Mouse (Mus musculus) kidney, adult 2 months (tissue): ENCODE data around the gene Xkr7. TPM values are rescaled to one million over a fixed set of nuclear protein-coding genes. Genes with fewer than 3 reads are reported as not detected.
A peak's percentile ranks its signal among the peaks of the same experiment; 100 is the strongest.

Experiments used
- DNase-seq: peaks from one replicate; pipeline ENCODE4 v3.0.0; 2021
- H3K27ac ChIP-seq: fragments of 200-500 bp; 2 replicates; pipeline ENCODE4 v1.5.1; 2012; ENCODE audit warnings: low read depth, low read length, control low read depth, inconsistent platforms; ENCODE audit not compliant: insufficient read depth
- H3K27me3 ChIP-seq: fragments of 200-500 bp; replicated peaks from 2 replicates; pipeline ENCODE4 v1.6.1; 2012; ENCODE audit warnings: mild to moderate bottlenecking, moderate library complexity, low read length, inconsistent platforms; ENCODE audit not compliant: control insufficient read depth, insufficient read depth
- H3K36me3 ChIP-seq: fragments of 200-500 bp; 2 replicates; pipeline ENCODE4 v1.6.1; 2012; ENCODE audit warnings: mild to moderate bottlenecking, moderate library complexity, low read length, inconsistent platforms; ENCODE audit not compliant: control insufficient read depth, insufficient read depth
- H3K4me1 ChIP-seq: fragments of 200-500 bp; 2 replicates; pipeline ENCODE4 v1.6.1; 2011; ENCODE audit warnings: low read length; ENCODE audit not compliant: control insufficient read depth, insufficient read depth
- H3K4me3 ChIP-seq: fragments of 200-500 bp; 2 replicates; pipeline ENCODE4 v1.5.1; 2011; ENCODE audit warnings: mild to moderate bottlenecking, low read depth, low read length, control low read depth; ENCODE audit not compliant: insufficient read depth
- CTCF ChIP-seq: fragments of 200-500 bp; conservative IDR thresholded peaks from 2 replicates; pipeline ENCODE4 v1.5.1; 2011; ENCODE audit warnings: low read depth, mild to moderate bottlenecking, control low read depth, low read length, moderate library complexity, mixed read lengths; ENCODE audit not compliant: insufficient read depth, insufficient read length
- POLR2A ChIP-seq: fragments of 200-500 bp; IDR thresholded peaks from one replicate; pipeline ENCODE4 v1.6.1; 2011; ENCODE audit warnings: low read depth, low read length, control low read depth
- WGBS: fragments of 180-500 bp; shearing (Covaris S2); methylation state at CpG from one replicate; pipeline ENCODE4 v1.1.7; 2018; 5-methylcytosine and 5-hydroxymethylcytosine counted together
- polyA plus RNA-seq: library from polyadenylated mRNA; depleted of rRNA; stranded (reverse); fragments of >200 nt; gene quantifications from 2 replicates; pipeline ENCODE4 v1.2.3, GENCODE M21; 2012

Xkr7 gene
- polyA plus RNA-seq, 1 experiment: not detected

DNA sequence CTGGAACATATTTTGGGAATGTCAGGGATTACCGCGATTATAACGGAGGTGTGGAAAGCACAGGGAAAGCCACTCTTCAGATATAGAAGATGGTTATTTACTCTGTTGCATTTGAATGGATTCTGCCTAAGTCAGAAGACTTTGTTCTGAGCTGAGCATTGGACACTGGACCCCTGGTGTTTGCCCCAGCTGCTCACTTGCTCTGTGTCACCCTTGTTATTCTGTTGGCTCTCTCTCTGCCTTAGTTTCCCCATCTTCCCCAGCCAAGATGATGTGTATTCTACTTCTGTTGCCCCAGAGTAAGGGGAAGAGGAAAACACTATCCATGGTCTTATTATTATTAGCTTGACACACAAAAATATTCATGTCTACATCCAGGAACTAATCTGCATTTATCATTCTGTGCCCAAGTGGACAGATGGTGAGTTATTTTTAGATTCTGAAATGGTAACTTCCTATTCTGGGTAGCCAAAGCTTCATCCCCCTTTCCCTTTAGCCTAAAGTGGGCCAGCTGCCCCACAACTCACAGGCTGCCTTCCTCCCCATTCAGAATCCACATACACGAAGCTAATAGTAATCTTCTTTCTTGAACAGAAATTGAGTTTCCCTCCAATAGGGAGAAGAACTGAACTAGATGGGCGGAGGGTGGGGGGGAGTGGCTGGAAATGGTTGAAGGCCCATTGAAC lies 2.0 kb downstream of the Xkr7 start:
- 77% methylated on average over 5 of the region's 5 CpGs for WGBS
- Histone ChIP-seq H3K27ac (no peak overlapping the region), H3K36me3 (no peaks in the 10 kb centered on the region), H3K4me1 (no peaks in the 10 kb centered on the region), H3K27me3 (no peaks in the 10 kb centered on the region), H3K4me3 (no peak overlapping the region)
- no peak for DNase-seq
- no peak for TF ChIP-seq CTCF
- TF ChIP-seq POLR2A: no peak

DNA sequence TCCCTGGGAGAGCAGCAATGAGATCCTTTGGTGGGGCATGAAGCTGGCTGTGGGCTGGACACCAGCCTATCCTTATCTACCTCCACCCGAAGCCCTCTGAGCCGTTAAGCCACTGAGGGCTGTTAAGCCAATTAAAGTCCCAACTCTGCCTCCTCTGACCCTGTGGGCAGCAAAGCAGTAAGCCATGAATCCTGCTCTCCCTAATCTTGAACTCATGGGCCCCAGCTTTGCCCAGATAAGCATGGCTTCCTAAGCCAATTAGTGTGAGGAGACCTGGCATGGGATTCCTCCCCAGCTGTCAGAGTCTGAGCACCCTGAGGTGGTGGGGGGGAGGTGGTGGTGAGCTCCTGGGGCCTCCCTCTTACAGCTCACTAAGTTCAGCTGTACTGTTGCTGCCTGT lies 5.0 kb downstream of the Xkr7 start:
- no peak for TF ChIP-seq POLR2A
- no peak for TF ChIP-seq CTCF
- no peak for DNase-seq
- no peaks in the 10 kb centered on the region for H3K36me3 ChIP-seq
- no peaks in the 10 kb centered on the region for H3K27me3 ChIP-seq
- WGBS: 17% methylated on average over 2 of the region's 2 CpGs
- H3K27ac ChIP-seq: no peak overlapping the region
- no peaks in the 10 kb centered on the region for H3K4me1 ChIP-seq
- no peak overlapping the region for H3K4me3 ChIP-seq

DNA sequence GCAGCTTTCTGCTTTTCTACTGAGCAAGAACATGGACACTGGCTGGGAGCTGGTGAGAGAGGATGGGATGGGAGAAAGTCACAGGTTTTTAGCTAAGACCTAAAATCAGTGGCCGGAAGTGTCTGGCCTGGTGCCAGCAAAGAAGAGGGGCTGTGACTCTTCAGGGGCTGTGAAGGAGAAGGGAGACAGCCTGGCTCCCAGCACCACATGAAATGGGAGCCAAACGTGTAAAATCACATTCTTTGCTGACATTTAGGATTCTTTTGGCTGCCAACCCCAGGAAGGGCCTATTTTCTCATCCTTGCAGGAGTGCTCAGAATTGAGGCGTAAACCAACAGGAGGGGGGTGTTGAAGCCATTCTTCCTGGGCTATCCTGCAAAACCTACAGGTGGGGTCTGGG lies 12.2 kb downstream of the Xkr7 start:
- Histone ChIP-seq H3K4me1 (no peaks in the 10 kb centered on the region), H3K27me3 (no peaks in the 10 kb centered on the region), H3K27ac (no peak overlapping the region), H3K4me3 (no peak overlapping the region), H3K36me3 (no peaks in the 10 kb centered on the region)
- no peak for TF ChIP-seq CTCF
- no peak for TF ChIP-seq POLR2A
- WGBS: 47% methylated on average over 3 of the region's 3 CpGs
- no peak for DNase-seq

DNA sequence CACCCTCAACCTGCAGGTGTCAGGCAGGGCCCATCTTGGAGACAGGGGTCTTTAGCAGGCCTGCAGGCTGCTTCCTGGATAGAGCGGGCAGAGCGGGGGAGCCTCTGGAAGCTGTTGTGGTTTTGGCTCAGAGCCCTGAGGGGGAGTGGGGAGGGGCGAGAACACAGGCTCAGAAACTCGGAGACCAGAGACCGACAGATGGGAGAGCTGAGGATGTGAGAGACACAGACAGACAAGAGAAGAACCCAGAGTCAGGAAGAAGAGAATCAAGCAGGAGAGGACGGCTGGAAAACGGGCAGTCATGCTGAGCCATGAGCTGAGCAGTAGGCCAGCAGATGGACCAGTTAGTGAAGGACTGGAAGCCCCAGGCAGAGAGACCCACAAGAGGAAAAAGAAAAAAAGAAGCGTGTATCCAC lies 14.2 kb downstream of the Xkr7 start:
- TF ChIP-seq CTCF: no peak
- TF ChIP-seq POLR2A: no peak
- no peaks in the 10 kb centered on the region for H3K4me1 ChIP-seq
- H3K27me3 ChIP-seq: no peaks in the 10 kb centered on the region
- no peak overlapping the region for H3K27ac ChIP-seq
- no peaks in the 10 kb centered on the region for H3K36me3 ChIP-seq
- H3K4me3 ChIP-seq: no peak overlapping the region
- 41% methylated on average over 8 of the region's 8 CpGs for WGBS
- no peak for DNase-seq

DNA sequence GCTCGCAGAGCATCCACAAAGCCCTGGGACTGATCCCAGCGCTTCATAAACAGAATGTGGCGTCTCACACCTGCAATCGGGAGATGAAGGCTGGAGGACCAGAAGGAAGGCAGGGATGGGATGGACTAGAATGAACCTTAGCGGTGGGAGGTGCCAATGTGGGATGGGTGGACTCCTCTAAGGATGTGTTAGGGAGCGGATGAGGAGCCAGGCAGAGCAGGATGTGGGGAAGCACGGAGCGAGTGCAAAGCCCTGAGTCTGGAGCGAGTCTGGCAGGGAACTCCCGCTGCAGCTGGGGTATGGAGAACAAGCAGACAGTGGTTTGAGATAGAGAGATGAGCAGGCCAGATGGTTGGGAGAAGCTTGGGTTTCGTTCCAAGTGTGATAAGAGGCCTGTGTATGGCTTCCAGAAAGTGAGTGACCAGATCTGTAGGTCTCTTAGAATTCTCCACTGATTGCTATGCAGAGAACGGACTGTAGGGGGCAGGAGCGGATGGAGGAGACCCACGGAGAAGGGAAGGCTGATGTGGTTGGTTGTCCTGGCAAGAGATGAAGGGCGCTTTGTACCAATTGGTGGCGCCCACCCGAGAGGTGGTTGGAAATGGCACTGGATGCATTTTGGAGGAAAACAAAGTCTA lies 16.3 kb downstream of the Xkr7 start:
- Histone ChIP-seq H3K4me1 (no peaks in the 10 kb centered on the region), H3K36me3 (no peaks in the 10 kb centered on the region), H3K27ac (no peak overlapping the region), H3K4me3 (no peak overlapping the region), H3K27me3 (no peaks in the 10 kb centered on the region)
- DNase-seq: peak; percentile 45
- WGBS: 47% methylated on average over 17 of the region's 17 CpGs
- TF ChIP-seq CTCF (peak; percentile 81), POLR2A (no peak)

DNA sequence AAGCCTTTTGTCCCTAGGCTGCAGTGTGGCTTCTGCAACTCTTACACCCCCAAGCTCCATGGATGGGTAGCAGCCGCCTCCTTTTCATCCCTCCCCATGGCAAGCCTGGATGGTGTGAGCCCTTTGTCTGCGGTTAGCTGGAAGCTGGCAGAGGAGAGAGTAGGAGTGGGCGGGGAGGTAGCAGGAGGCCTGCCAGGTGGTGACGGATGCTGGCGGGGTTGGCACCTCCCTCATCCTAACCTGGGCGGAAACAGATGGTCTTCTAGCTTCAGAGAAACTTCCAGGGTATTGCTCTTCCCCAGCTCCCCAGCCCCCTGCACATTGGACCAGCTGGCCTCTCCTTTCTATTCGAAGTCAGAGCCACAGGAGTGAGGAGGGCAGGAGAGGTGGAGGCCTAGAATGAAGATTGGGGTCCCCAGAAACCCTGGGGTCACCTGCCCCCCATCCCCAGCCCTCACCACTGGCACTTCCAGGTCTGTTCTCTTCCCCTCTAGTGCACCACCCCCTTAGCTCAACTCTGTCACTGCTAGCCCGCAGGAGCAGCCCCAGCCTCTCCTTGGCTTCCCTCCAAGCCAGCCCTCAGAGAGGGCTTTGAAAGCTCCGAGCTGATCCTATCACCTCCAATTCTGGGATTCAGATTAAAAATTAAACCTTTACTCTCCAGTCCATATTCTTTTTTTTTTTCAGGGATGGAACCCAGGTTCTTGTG lies 17.8 kb downstream of the Xkr7 start:
- H3K27me3 ChIP-seq: no peaks in the 10 kb centered on the region
- no peak for DNase-seq
- TF ChIP-seq POLR2A (no peak), CTCF (no peak)
- H3K4me1 ChIP-seq: no peaks in the 10 kb centered on the region
- no peak overlapping the region for H3K27ac ChIP-seq
- H3K4me3 ChIP-seq: no peak overlapping the region
- WGBS: 35% methylated on average over 9 of the region's 9 CpGs
- no peaks in the 10 kb centered on the region for H3K36me3 ChIP-seq

DNA sequence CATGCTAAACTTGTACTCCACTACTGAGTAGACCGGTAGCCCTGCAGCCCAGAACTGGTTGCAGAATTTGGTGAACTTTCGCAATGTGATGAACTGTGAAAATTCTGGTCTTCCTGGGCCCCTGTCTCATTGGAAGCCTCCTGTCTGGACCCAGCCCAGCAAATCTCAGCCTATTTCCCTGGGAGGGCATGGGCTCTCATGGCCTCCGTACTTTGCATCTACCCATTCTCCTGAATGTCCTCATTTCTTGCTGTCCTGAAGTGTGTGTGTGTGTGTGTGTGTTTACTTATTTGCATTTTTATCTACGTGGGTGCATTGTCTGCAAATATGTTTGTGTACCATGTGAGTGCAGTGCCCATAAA lies 18.3 kb downstream of the Xkr7 start:
- TF ChIP-seq POLR2A (no peak), CTCF (no peak)
- Histone ChIP-seq H3K36me3 (no peaks in the 10 kb centered on the region), H3K27ac (no peak overlapping the region), H3K4me1 (no peaks in the 10 kb centered on the region), H3K4me3 (no peak overlapping the region), H3K27me3 (no peaks in the 10 kb centered on the region)
- no peak for DNase-seq
- whole genome bisulfite sequencing: 83% methylated on average over 4 of the region's 4 CpGs
